Mouse (Mus musculus) G1E (cell line): ENCODE results near the gene Eya3.

ENCODE experiments used
- CTCF ChIP-seq: IDR thresholded peaks from 2 replicates; pipeline ENCODE4 v1.5.1; 2012; ENCODE audit warnings: low read depth, low read length, inconsistent platforms, mixed read lengths
- TAL1 ChIP-seq: conservative IDR thresholded peaks from 2 replicates; pipeline ENCODE4 v1.6.1; 2012; ENCODE audit warnings: low read depth, low read length, inconsistent platforms, mixed read lengths

- TF ChIP-seq TAL1 = no peak
- no peak for TF ChIP-seq CTCF
Observed at GRCm38 (mm10) chr4:132635971-132636370, 2.8 kb upstream of the Eya3 start.
